Mouse (Mus musculus) heart, adult 18-20 months (tissue): ENCODE measurements around the gene Gpc6. TPM values are rescaled to one million over a fixed set of nuclear protein-coding genes. Genes with fewer than 3 reads are reported as not detected.

Source experiments
- DNase-seq, 2 experiments: peaks; one replicate each; pipeline ENCODE4 v3.0.0; 2021 to 2022; ENCODE audit warnings: mixed read lengths in 1 of 2
- total RNA-seq, 2 experiments: library from RNA; stranded (reverse); gene quantifications; 2 replicates each; pipeline ENCODE4 v1.2.3; 2021

Gene Gpc6
- total RNA-seq, 2 experiments from 2014 or later, result 9.7 to 10.5 TPM

DNA sequence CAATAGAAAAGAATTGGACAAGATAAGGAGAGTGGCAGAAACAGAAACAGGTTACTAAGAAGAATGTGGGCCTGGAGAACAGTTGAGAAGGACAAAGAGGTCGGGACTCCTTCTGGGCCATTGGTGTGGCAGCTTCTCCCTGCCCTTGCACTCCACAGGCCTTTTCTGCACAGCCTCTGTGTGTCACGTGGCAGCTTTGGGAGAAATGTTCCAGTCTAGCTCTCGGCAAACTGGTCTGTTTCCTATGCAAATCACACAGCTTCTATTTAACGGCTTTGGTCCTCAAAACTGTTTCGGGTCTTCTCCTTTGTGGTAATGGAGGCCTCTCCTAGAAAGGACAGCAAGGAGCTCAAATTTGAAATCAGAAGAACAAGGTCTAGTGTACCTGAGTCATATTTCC, 871.5 kb downstream of the Gpc6 start:
- no peak for DNase-seq

- DNase-seq, result no peak
Measured at GRCm38 (mm10) chr14:117800399-117800798, 875.3 kb downstream of the Gpc6 start.

DNA sequence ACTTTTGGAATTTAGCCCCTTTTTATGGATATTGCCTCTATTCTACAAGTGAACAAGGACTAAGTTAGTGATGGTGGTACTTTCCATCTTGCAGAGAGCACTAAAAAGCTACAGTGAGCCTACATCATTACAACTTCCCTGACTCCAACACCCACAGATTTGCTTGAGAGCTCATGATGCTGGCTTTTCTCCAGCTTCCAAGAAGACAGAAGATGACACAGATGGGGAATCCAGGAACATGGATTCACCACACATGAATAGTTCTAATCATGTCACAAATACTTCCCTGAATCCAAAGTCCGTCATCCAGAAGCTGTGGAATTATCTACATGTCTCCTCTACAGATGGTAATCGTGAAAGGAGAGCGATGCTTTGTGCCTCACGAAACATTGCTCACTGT, 882.7 kb downstream of the Gpc6 start:
- DNase-seq, result no peak

- DNase-seq, result no peak
Measured at GRCm38 (mm10) chr14:117808326-117808725, 883.2 kb downstream of the Gpc6 start.

GRCm38 (mm10) chr14:117810321-117811270, 885.5 kb downstream of the Gpc6 start:
- DNase-seq, result no peak

GRCm38 (mm10) chr14:117813473-117813872, 888.4 kb downstream of the Gpc6 start:
- peak in 1 of 2 experiments; percentile 12 for DNase-seq

DNA sequence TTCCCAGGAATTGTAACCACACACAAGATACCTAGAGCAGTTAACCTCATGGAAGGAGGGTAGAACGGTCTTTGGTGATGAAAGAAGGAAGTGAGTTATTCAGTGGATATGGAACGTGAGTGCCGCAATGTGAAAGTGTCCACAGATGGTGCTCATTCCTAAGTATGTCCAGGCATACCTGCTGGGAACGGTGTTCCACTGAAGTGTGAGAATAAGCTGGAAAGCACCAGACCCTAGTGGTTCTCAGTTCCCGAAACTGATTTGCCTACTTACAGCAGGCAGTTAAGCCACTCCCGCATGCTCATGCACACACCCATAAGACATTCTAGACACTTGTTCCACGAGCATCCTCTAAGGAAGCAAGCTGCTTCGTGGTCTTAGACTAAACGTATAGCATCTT, 890.9 kb downstream of the Gpc6 start:
- no peak for DNase-seq

GRCm38 (mm10) chr14:117816706-117817105, 891.6 kb downstream of the Gpc6 start:
- no peak for DNase-seq

GRCm38 (mm10) chr14:117817196-117817595, 892.1 kb downstream of the Gpc6 start:
- DNase-seq, result no peak

GRCm38 (mm10) chr14:117824491-117824890, 899.4 kb downstream of the Gpc6 start:
- no peak for DNase-seq

GRCm38 (mm10) chr14:117826294-117827046, 901.4 kb downstream of the Gpc6 start:
- DNase-seq, result no peak

DNA sequence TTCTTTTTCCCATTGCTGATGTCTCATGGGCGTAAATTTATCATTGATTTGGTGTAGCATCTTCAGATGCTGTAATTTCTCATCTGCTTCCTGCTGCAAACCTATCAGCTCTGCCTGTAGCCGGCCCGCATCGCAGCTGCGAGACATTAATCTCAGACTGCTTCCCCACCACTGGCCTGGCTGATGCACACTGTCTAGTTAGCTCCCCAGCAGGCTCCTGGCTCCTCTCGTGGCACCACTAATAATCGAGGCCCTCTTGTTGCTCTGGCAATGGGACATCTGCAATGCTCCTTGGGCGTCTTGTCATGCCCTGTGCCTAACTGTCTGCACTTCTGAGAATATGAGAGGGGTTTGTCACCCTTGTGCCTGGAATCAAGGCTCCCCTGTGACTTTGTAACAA, 906.2 kb downstream of the Gpc6 start:
- no peak for DNase-seq

- peak; percentile 26 to 45 for DNase-seq
Measured at GRCm38 (mm10) chr14:117831731-117832130, 906.6 kb downstream of the Gpc6 start.

DNA sequence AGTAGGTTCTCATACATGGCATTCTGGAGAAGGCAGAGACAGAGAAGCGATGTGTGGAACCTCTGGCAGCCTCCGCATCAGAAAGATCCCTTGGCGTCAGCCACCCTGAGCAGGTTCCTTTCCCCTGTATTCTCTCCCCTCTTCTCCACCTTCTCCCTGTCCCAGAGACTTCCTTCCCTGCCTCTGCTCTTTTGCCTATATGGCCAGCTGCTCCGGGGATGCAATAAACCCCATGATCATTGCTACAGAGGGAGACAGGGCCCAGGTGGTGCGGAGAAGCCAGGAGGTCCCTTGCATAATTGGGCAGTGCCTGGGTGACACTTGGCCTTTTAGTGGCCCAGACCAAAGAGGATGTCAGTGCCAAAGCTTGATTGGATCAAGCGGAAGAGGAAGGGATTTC, 910.4 kb downstream of the Gpc6 start:
- DNase-seq, result no peak

DNA sequence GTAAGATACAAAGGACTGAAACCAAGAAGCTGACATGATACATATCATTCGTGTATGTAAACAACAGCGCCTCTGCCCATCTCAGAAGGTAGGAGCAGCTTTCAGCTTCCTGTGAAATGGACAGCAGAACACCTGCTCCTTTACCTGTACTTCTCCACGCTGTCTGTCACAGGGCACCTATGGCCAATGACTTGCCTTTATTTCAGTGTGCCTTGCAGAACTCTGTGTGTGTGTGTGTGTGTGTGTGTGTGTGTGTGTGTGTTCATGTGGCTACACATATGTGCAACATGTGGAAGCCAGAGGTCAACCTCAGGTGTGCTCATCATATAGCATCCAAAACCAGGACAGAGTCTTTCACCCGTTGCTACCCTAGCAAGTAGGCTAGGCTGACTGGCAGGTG, 911.9 kb downstream of the Gpc6 start:
- no peak for DNase-seq

DNA sequence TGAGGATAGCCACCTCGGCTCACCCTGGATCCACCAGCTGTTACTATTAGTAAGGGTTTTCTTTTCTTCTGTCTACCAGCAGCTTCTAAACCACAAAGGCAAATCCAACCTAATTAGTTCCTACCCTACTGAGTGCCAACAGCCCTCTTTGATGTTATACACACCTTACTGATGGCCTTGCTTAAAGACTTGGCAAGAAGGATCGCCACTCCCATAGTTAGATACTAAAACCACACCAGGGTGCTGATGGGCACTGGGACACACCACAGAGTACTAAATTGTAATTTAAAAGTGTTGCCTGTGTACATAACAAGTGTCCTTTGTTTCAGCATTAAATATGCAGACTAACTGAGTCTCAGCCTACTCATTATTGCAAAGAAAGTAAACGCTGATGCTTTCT, 912.6 kb downstream of the Gpc6 start:
- DNase-seq, result no peak

- DNase-seq, result no peak
Measured at GRCm38 (mm10) chr14:117841211-117841610, 916.1 kb downstream of the Gpc6 start.

GRCm38 (mm10) chr14:117841797-117842553, 916.9 kb downstream of the Gpc6 start:
- peak; percentile 38 to 42 for DNase-seq

DNA sequence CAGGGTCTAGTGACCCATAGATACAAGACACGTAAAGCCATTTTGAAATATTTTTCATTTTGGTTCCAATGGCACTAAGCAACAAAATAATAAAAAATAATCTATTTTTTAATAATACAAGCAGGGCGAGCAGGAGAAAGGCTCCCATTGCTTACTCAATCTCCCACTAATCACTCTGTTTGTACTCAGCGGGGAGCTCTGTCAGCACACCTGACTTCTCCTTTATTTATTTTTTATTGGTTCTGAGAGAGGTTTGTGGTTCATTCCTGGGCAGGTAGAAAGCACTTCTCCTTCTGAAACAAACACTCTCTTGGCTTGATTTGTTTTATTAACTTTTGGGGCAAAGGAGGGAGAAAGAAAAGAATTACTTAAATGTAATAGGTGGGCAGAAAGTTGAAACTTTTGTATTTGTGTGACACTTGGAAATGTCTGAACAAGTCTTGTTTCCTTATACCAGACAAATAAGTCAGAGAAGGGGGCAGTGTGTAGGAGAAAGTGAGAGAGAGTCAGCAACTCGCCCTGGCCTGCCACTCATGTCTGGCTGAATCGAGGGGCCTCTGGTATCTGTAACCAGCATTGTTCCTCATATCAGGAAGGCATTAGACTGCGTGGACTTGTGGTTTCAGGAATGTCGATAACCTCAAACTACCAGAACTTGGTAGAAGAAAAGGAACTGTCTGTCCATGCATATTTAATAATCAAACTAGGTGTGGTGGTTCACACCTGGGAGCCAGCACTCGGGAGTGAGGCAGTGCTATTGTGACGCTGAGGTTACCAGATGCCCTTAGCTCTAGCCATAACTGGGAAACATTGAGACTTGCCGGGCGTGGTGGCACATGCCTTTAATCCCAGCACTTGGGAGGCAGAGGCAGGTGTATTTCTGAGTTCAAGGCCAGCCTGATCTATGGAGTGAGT, 924.7 kb downstream of the Gpc6 start:
- no peak for DNase-seq

DNA sequence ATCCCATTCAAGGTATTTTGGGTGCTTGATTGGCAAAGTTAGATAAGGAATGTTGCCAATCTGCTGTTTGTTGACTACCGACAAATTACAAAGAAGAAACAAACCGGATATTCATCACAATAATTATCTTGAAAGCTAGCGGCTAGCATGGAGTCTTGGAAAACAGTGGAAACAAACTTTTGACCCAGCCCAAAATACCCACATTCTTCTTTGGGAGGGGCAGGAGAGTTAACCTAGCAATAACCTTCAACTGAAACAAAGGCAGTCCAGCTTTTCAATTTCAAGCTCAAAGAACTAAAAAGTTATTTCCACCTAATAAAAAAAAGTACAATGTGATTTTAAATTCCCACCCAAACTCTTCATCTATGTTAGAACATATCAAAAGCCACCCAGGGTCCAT, 927.2 kb downstream of the Gpc6 start:
- no peak for DNase-seq

DNA sequence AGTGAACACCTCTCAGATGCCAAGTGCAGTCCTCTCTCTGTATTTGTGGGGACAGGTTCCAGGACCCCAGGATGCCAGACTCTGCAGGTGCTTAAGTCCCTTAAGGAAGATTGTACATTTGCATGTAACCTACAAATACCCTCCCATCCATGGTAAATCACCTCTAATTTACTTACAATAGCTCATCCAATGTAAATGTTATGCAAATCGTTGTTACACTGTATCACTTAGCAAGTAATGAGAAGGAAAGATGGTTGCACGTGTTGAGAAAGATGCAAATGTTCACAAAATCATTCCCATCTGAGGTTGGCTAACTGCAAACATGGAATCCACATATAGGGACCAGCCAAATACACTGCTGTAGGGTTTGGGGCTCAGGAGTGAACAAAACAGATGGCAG, 927.7 kb downstream of the Gpc6 start:
- no peak for DNase-seq
